Mouse (Mus musculus): ENCODE measurements around the gene Zbtb9. TPM values are rescaled to one million over a fixed set of nuclear protein-coding genes. Genes with fewer than 3 reads are reported as not detected.
"Not testable (repeated sequence)": the region's sequence is repeated elsewhere in the genome, so short reads cannot be mapped to it uniquely, and the experiment has no call there.

Gene Zbtb9
- total RNA-seq (2017): 20.9 and 32.8 TPM in 2 replicates

DNA sequence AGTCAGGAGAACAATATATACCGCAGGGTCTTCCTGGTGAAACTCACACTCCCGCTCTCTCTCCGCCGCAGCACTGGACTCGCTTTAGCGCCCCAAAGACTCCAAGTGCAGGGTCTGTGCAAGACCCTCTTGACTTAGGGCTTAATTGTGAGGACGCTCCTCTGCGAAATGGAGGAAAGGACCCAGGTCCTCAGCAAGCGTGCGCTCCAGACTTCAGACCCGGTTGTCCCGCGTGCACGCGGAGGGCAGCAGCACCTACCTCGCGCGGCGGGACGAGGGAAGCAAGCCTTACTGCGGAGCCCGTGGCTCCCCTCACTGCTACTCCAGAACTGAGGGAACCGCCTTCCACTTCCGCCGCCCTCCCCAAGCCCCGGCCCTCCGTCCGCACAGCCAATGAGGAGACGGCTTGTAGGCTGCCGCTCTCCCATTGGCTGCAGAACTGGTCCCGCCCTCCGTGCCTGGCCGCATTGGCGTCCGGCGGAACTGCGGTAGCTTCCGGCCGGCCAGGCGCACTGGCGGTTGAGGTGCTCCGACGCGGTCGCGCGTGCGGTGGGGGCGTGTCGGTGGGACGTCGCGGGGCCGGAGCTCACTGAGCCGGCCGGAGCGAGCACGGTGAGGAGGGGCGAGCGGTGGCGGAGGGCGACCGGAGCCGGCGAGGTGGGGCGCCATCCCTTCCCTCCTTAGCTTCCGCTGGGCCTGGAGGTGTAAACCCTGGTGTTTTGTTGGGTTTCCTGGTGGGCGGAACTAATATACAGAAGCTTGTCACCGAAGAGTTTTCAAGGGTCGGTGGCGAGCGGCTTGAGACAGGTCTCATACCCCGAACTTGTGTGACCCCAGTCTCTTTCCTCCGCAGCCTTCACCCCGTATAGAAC is at the start of gene Zbtb9:
Gene Zbtb9, plus strand, starts transcription at position 465 of the 872 bp plus-strand sequence.
- ATAC-seq (ENCODE audit: extremely low read depth, insufficient number of reproducible peaks, low FRiP score, poor library complexity, severe bottlenecking): peak; percentile 97

DNA sequence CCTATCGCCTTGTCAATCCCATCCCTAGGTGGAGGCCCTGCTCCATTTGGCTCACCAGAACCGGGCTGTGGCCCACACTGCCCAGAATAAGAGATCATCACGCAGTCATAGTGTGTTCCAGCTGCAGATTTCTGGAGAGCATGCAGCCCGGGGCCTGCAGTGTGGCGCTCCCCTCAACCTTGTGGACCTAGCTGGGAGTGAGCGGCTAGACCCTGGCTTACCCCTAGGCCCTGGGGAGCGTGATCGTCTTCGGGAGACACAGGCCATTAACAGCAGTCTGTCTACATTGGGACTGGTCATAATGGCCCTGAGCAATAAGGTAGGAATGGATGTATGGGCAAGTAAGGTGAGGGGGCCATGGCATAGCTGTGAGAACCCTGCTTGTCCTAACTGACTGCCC is 47.6 kb upstream of the Zbtb9 start:
- not testable (repeated sequence) for ATAC-seq (ENCODE audit: extremely low read depth, insufficient number of reproducible peaks, low FRiP score, poor library complexity, severe bottlenecking)

DNA sequence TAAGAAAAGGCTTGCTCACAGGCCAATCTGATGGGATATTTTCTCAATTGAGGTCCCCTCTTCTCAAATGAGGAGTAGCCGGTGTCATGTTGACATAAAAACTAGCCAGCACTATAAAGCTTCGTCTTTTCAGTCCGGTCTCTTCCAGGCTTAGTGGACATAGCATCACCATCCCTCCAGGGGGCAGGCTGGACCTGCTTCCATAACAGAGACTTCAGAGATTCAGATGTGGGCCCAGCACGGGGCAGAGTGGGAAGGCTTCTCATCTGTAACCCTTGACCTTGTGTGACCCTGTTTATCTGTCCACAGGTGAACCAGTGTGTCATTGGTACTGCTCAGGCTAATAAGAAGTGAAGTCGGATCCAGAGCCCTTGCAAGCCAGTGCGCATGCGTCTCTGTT is 41.2 kb upstream of the Zbtb9 start:
- ATAC-seq (ENCODE audit: extremely low read depth, insufficient number of reproducible peaks, low FRiP score, poor library complexity, severe bottlenecking): not testable (repeated sequence)

DNA sequence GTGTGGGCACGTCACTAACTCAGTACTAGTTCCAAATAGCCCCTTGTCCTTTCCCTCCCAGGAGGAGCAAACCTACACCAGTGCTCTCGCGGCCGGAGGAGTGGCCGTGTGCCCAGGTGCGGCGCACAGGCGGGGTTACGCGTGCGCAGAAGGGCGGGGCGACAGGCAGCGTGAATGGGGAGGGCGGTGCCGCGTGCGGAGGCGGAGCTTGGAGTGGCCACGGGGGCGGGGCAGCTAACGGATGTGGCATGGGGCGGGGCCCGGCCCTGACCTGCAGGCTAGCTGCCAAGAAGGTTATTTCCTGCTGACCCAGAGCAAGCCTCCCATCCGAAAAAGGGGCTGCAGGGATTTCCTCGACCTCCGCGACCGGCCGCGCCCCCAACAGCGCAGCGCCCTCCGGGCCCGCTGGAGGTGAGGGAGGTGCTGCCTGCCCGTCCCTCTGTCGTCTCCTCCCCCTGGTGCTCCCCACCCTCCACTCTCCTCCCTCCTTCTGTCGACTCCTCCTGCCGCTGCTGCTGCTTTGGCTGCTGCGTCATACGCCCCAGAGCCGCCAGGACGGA is 40.0 kb upstream of the Zbtb9 start, which contains the start of gene Phf1:
Gene Phf1, plus strand, starts transcription at position 214 of the 560 bp plus-strand sequence.
- ATAC-seq (ENCODE audit: extremely low read depth, insufficient number of reproducible peaks, low FRiP score, poor library complexity, severe bottlenecking): peak; percentile 86

DNA sequence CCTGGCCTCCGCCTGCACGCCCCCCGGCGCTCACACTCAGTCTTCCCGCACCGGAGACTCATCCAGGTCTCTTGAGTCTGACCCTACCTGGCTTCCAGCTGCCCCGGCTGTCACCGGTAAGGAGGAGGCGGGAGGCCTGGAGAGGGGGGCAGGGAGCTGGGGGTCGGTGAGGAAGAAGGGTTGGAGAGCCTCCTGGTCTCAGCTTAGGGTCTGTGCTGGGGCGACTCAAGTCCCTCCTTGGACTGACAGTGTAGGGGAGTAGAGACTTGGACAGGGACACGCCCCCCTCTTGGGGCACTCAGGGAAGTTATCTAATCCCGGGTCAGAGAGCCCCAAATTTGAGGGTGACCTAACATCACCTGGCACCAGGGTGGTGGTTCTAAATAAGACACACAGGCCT is 39.5 kb upstream of the Zbtb9 start:
- ATAC-seq (ENCODE audit: extremely low read depth, insufficient number of reproducible peaks, low FRiP score, poor library complexity, severe bottlenecking): no peak

DNA sequence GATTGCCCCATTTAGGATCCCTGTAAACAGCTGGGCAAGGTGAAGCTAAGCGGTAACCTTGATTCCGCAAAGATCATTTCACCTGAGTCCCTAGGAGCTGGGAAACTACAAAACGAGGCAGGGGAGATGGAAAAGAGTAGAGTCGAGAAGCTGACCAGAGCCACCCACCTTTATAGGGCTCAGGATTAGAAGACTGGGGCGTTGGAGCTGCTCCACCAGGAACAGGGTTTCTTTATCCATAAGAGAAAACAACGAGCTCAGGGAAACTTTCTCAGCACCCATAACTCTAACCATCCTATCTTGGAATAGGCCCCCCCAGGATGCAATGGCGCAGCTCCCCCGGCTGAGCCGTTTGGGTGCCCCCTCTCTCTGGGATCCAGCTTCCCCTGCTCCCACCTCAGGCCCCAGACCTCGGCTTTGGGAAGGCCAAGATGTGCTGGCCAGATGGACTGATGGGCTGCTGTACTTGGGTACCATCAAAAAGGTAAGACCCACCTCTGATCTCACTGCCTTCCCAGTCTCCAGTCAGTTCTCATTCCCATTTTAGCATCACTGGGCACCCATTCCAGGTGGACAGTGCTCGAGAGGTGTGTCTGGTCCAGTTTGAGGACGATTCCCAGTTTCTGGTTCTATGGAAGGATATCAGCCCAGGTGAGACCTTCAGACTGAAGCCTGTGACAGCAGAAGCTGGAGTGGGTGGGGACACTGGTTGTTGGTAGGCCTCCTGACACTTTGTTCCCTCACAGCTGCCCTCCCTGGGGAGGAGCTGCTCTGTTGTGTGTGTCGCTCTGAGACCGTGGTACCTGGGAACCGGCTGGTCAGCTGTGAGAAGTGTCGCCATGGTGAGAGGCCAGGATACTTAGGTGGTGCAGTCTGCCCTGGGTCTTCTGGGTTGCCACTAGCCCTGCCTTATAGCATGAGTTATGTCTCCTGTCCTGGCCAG is 38.8 kb upstream of the Zbtb9 start:
- no peak for ATAC-seq (ENCODE audit: extremely low read depth, insufficient number of reproducible peaks, low FRiP score, poor library complexity, severe bottlenecking)

DNA sequence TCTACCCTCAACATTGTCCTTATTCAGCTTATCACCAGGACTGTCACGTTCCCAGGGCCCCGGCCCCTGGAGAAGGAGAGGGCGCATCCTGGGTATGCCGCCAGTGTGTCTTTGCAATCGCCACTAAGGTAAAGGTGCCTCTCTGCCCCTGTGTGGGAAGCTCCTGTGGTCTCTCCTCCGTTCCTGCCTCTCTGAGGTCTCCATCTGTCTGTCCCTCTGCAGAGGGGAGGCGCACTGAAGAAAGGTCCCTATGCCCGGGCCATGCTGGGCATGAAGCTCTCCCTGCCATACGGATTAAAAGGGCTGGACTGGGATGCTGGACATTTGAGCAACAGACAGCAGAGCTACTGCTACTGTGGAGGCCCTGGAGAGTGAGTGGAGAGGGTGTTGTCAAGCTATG is 37.9 kb upstream of the Zbtb9 start:
- ATAC-seq (ENCODE audit: extremely low read depth, insufficient number of reproducible peaks, low FRiP score, poor library complexity, severe bottlenecking): no peak

DNA sequence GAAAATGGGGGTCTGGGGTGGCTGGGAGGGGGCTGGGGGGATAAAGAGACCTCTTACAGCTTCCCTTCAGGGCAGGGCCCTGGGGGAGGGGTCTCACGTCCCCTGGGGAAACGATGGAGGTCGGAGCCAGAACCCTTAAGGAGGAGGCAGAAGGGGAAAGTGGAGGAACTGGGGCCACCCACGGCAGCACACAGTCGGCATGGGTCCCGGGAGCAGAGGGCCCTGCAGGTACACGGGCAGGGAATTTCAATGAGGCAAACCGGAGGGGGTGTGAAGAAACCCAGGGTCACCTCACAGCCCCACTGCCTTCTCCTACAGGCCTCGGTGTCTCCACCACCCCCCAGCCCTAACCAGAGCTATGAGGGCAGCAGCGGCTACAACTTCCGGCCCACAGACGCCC is 36.5 kb upstream of the Zbtb9 start:
- no peak for ATAC-seq (ENCODE audit: extremely low read depth, insufficient number of reproducible peaks, low FRiP score, poor library complexity, severe bottlenecking)

DNA sequence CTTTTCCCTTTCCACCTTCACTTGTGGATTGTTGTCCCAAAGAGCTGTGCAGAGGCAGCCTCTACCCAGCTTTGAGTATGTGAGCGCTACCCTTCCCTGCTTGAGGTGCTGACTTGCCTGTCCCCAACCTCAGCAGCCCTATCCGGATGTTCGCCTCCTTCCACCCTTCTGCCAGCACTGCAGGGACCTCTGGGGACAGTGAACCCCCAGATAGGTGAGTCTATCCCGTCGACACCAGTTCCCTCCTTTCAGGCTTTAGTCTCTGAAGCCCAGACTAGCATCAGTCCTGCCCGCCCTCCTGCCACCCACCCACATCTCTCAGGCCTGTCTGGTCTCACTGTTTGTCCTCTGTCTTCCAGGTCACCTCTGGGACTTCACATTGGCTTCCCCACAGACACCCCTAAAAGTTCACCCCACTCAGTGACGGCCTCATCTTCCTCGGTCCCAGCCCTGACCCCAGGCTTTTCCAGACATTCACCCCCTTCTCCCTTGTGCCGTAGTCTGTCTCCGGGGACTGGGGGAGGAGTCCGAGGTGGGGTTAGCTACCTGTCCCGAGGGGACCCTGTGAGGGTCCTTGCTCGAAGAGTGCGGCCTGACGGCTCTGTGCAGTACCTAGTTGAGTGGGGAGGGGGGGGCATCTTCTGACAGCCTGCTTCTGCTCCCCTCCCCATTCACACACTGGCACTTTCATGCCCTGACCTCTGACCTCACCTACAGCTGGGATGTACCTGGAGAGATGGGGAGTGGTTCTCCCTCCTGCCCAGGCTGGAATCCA is 35.9 kb upstream of the Zbtb9 start:
- ATAC-seq (ENCODE audit: extremely low read depth, insufficient number of reproducible peaks, low FRiP score, poor library complexity, severe bottlenecking): no peak

DNA sequence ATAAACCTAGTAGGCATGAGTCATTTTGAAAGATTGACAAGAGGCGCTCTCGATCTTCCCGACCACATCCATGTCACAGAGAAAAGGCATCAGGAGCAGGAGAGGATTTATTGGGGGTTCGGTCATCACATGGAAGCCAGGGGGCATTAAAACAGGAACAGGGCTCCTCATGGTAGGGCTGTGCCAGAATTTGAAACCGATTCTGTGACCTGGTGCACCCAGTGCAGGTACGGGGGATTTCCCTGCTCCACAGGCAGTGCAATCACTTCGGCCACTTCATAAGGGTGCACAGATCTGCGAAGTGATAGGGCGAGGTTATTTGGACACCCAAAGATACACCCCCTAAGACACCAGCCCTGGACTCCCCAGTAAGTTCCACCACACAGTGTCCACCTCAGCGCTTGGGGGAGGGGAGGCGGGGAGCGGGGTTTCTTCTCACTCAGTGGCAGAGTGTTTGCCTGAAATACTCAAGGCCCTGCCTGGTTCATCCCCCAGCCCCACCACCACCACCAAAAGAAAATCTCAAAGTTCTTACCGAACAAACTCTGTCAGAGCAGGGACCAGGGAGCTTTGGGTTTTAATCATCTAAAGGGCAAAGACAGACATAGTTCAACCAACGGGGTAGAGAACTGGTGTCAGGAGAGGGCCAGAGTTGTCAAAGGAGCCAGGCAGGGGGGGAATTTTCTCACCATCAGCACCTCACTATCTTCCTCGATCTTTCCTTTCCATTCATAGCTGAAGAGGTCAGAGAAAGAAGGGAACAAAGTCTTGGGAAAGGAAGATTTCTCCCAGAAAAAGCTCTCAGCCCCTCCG is 34.9 kb upstream of the Zbtb9 start:
- ATAC-seq (ENCODE audit: extremely low read depth, insufficient number of reproducible peaks, low FRiP score, poor library complexity, severe bottlenecking): no peak

DNA sequence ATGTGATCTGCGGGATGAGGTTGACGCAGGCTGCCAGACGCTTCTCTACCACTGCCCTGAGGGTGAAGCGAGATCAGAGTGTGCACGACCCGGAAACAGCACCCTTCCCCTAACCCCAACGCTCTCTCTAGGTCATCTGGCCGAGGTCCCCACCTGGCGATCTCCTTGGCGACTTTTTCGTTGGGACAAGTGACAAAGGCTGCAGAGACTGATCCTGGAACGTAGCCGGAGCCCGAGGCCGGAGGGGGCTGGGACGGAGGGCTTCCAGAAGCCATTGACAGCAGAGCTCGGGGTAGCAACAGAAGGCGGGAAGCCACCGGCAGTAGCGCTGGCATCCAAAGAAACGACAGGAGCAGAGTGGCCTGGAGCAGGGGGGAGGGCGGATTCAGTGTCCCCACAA is 34.2 kb upstream of the Zbtb9 start:
- ATAC-seq (ENCODE audit: extremely low read depth, insufficient number of reproducible peaks, low FRiP score, poor library complexity, severe bottlenecking): no peak

DNA sequence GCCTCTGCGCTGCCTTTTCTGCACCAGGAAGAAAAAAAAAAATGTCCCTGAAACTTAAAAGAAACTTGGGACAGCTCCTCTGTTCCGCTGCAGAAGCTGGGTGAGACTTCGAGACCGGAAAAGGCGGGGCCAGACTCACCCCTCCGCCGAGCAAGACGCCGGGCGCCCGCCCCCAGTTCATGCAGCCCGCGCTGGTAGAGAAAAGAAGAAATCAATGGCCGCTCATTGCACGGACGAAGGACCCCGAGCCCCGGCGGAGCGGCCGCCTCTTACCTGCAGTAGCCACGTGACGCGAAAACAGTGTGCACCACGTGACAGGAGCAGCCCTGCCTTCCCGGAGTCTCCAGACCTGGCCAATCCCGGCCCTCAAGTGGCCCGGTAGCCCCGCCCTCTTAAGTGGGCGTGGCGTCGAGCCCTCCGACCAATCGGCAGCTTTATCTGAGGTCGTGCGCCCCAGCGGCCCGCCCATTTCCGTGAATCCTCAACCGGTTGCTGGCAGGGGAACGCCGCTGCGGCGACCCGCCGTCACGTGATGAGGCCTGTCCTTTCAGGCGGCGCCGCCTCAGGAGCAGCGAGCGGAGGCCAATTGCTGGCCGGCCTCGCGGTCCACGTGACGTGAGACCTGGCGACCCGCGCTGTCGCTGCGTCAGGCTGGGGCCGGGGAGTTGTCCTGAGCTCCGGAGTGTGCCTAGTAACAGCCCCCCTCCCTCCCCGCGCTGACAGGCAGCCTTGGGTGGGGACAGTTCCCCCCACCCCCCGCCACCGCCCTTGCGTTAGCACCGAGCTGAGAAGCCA is 33.6 kb upstream of the Zbtb9 start, which contains the start of gene Cuta:
Gene Cuta, minus strand, starts transcription at position 392 of the 795 bp plus-strand sequence.
- peak; percentile 89 for ATAC-seq (ENCODE audit: extremely low read depth, insufficient number of reproducible peaks, low FRiP score, poor library complexity, severe bottlenecking)

DNA sequence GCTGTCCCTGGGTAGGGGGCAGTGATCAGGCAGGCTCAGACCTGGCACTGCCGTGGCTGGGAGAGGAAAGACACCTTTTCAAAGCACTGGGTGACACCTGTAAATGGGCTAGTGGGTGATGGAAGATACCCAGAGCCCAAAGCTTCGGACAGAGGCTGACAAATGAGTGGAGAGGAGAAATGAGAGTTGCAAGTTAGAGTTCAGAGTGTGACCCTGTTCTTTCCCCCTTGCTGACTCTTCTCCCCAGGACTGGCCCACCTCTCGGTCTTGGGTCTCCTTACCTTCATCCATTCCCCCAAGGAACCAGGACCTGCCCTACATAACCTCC is 33.0 kb upstream of the Zbtb9 start:
- no peak for ATAC-seq (ENCODE audit: extremely low read depth, insufficient number of reproducible peaks, low FRiP score, poor library complexity, severe bottlenecking)

DNA sequence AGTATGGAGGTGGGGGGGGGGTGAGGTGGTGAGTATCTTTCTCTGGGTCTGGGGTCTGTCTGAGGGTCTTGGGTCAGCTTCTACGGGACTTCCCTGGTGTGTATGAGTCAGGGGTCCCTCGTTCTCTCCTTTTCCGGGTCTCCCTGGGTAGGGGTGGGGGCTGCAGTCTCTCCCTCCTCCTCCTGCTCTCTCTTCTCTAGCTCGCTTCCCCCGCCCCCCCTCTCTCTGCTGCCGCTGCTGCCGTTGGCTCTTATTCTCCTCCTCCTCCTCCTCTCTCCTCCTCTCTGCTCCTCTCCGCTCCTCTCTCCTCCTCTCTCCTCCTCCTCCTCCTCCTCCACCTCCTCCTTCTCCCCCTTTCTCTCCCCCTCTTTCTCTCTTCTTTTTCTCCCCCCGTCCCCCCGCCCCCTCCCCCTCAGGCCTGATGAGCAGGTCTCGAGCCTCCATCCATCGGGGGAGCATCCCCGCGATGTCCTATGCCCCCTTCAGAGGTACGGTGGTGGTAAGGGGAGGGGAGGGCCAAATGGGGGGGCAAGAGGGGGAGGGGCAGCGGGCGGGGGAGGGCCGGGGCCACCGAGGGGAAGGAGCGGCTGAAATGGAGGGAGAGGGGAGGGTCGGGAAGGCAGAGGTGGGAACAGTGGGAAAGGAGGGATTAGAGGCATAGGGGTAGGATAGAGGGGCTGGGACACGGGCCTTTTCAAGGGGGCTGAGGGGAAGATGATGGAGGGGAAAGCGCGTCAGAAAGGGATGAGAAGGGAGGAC is 31.8 kb upstream of the Zbtb9 start, which contains the start of gene Syngap1:
Gene Syngap1, plus strand, starts transcription at position 223 of the 759 bp plus-strand sequence.
- no peak for ATAC-seq (ENCODE audit: extremely low read depth, insufficient number of reproducible peaks, low FRiP score, poor library complexity, severe bottlenecking)

DNA sequence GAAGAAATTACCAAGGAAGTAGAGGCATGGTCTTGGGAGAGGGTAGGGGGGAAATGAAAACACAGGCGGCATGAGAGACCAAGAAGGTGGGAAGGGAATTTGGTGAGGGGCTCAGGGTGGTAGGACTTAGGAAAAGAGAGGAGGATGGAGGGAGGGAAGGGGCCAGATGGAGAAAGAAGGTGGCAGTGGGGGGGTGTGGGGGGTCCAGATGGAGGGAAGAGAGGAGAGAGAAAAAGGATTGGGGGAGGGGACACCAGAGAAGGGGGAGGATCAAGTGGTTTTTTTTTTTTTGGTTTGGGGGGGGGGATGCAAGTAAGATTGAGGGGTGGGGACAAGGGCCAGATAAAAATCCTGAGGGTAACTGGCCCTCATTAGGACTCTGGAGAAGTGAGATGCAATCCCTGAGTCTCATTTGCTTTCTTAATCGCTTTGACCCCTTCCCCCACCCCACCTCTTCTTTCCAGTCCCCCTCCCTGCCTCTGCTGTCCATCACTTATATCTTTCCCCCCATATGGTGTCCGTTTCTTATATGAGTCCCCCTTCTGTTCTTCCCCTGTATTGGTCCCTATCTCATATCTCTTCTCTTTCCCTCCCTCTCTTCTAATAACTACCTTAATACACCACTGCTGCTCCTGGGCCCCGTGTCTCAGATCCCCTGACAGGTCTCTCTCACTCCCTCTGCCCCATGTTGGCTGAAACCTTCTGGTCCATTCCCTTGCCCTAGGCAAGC is 31.0 kb upstream of the Zbtb9 start:
- no peak for ATAC-seq (ENCODE audit: extremely low read depth, insufficient number of reproducible peaks, low FRiP score, poor library complexity, severe bottlenecking)

Data from neutrophil, adult 5-6 weeks (primary cell).